Mouse (Mus musculus) frontal cortex, postnatal 10 days (tissue): ENCODE data around the gene Gadd45b.

ENCODE experiments used
- DNase-seq, 2 experiments: peaks; one replicate each; pipeline ENCODE4 v3.0.0; 2022; ENCODE audit warnings: low spot score in 2 of 2, mixed read lengths in 1 of 2

The Gadd45b gene

GRCm38 (mm10) chr10:80929299-80930226, at the start of gene Gadd45b:
Gene Gadd45b, plus strand, starts transcription at chr10:80930073.
- DNase-seq, result peak; percentile 98 to 99

- no peak for DNase-seq
Measured at GRCm38 (mm10) chr10:80880131-80880641, 49.7 kb upstream of the Gadd45b start.

- DNase-seq, result no peak
Measured at GRCm38 (mm10) chr10:80880901-80881300, 49.0 kb upstream of the Gadd45b start.

GRCm38 (mm10) chr10:80881301-80881700, 48.6 kb upstream of the Gadd45b start:
- DNase-seq, result peak; percentile 68 to 70

GRCm38 (mm10) chr10:80887181-80887580, 42.7 kb upstream of the Gadd45b start:
- no peak for DNase-seq

DNA sequence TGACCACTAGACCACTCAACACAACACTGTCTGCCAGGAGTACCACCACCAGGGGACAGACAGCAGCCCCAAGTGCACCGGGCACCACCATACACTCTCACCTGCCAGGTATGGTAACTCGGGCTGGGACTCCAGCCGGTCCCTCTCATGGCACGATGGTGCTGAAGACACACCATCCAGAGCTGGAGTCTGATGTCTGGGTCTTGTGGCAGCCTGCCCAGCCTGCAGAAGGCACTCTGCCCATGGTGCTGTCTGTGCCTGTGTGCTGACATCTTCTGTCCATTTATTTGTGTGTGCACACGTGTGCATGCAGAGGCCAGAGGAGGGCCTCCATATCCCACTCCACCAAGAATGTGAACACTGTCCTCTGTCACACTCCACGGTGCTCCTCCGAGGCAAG, 34.8 kb upstream of the Gadd45b start:
- DNase-seq, result no peak

DNA sequence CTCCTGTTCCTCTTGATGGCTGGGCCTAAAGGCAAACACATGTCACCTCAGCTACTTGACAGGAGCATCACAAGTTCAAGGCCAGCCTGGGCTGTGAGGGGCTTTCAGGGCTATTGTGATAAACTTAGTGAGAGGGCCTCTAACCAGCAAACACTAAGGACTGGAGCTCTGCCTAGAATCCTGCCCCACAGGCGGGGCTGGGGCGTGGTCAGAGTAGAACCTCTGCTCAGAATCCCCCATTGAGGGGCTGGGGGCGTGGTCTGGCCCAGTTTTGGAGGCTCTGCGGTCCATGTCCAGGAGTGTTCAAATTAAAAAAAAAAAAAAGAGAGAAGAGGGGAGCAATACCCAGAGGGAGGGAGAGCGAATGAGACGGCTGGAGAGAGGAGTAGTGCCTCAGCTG, 34.2 kb upstream of the Gadd45b start:
- no peak for DNase-seq

DNA sequence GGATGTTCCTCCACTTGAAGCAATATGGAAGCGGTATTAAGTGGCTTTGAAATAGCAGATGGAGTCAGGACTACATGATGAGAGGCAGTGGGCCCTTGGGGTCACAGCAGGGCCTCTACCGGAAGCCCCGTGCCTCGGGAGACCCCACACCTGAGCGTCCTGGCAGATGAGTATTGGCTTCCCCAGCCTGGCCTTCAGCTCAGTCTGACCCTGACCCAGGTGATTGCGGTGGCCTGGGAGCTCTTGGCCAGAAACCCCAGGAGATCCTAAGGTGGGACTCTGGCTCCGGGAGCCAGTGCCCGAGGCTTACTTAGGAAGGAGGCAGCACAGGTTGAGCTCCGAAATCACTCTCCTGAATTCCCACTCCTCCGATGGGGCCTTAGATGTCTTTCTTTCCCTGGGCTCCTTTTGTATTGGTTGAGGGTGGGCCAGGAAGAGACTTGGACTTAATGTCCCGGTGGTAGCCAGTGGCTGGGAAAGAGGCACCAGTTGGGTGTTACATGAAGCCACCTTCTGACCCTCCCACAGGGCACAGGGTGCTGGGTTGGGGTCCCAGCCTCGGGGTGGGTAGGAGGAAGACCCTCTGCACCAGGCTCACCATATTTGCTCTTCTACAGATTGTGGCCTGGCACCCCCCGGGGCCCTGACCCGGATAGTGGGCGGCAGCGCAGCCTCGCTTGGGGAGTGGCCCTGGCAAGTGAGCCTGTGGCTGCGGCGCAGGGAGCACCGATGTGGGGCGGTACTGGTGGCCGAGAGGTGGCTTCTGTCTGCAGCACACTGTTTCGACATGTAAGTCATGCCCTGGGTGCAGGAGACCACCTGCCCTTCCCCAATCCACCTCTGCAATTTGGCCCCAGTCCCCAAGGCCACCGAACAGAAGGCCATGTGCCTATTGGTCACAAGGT, 33.0 kb upstream of the Gadd45b start:
- DNase-seq, result no peak

DNA sequence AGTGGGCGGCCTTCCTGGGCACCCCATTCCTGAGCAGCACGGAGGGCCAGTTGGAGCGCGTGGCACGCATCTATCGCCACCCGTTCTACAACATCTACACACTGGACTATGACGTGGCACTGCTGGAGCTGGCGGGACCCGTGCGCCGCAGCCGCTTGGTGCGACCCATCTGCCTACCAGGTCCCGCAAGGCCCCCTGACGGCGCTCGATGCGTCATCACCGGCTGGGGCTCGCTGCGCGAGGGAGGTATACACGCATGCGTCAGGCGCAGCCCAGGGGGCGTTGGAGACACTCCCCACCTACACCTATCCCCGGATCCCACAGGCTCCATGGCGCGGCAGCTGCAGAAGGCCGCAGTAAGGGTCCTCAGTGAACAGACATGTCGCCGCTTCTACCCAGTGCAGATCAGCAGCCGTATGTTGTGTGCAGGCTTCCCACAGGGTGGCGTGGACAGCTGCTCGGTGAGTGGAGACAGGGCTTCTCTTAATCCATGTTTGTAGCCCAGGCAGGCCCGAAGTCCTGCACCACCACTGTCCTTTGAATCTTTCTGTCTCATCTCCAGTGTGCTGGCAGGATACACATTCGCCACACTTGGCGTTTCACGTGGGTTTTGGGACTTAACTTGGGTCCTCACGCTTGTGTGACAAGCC, 31.9 kb upstream of the Gadd45b start:
- DNase-seq, result no peak

DNA sequence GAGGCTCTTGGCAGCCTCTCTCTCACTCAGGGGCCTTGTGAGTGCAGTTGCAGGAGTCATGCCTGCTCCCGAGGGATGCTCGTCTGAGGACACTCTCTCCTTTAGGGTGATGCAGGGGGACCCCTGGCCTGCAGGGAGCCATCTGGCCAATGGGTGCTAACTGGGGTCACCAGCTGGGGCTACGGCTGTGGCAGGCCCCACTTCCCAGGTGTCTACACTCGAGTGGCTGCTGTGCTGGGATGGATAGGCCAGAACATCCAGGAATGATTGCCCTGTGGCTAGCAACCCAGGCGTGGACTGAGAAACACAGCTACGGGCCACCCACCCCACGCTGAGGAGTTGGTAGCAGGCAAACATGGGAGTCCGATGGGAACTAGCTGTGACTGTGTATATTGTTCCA, 30.8 kb upstream of the Gadd45b start:
- no peak for DNase-seq

- DNase-seq, result no peak
Measured at GRCm38 (mm10) chr10:80899591-80900317, 30.1 kb upstream of the Gadd45b start.

- DNase-seq, result peak; percentile 98 to 99
Measured at GRCm38 (mm10) chr10:80900318-80901247, 29.3 kb upstream of the Gadd45b start, which contains the start of gene Timm13. Gene Timm13, minus strand, starts transcription at chr10:80900969.

- no peak for DNase-seq
Measured at GRCm38 (mm10) chr10:80901409-80902272, 28.2 kb upstream of the Gadd45b start.

GRCm38 (mm10) chr10:80902273-80902940, 27.5 kb upstream of the Gadd45b start:
- DNase-seq, result no peak

DNA sequence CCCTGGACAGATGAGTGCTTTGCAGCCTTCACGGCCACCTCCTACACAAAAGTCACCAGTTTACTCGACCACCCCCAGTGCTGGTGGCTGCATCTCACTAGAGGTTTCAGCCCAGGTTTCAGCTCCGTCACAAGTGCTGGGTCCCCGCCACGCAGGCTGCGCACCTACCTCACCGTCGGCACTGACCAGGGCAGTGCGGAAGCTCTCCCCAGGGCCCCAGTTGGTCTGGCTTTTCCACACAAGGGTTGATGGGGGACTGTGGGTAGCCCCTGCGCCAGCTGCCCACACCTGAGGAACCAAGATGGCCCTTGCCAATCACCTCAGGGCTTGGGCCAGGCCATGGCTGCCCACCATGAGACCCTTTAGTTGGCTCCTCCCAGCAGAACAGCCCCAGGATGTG, 26.6 kb upstream of the Gadd45b start:
- DNase-seq, result no peak

- DNase-seq, result no peak
Measured at GRCm38 (mm10) chr10:80904004-80904693, 25.7 kb upstream of the Gadd45b start.

DNA sequence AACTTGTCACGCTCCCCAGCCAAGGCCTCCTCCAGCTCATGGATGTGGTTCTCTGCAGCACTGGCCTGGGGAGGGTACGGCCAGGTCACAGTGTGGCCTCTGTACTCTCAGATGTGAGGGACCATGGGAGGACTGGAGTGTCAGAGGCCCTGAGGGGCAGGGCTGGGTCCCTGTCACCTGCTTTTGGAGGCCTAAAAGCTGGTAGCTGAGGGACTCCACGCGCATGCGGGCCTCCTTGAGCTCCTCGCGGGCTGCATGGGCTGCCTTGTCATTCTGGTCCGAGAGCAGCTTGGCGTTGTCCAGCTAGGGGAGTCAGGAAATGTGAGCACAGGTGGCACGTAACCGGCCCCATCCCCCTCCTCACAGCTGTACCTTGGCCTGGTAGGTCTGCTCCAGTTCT, 25.2 kb upstream of the Gadd45b start:
- no peak for DNase-seq
